Mouse (Mus musculus) lung, postnatal 0 days (tissue): ENCODE measurements around the gene Prkg1. TPM values are rescaled to one million over a fixed set of nuclear protein-coding genes. Genes with fewer than 3 reads are reported as not detected.

ENCODE experiments used
- ATAC-seq: fragments of 200-750 bp; cut with Nextera tagmentation; 2 replicates; pipeline ENCODE4 v1.8.0; 2017; ENCODE audit warnings: moderate library complexity
- DNase-seq: peaks from one replicate; pipeline ENCODE4 v3.0.0-alpha.2; 2016; ENCODE audit warnings: low spot score
- H3K27ac ChIP-seq: fragments of 300-500 bp; sonication (generic); 2 replicates; pipeline ENCODE4 v1.5.1; 2014; ENCODE audit warnings: antibody characterized with exemption, mild to moderate bottlenecking, low read length, mixed read lengths
- H3K27me3 ChIP-seq: fragments of 300-500 bp; sonication (generic); replicated peaks from 2 replicates; pipeline ENCODE4 v1.6.1; 2014; ENCODE audit warnings: low read length, mixed read lengths; ENCODE audit not compliant: insufficient read depth
- H3K36me3 ChIP-seq: fragments of 300-500 bp; sonication (generic); 2 replicates; pipeline ENCODE4 v1.6.1; 2014; ENCODE audit warnings: low read length, mixed read lengths; ENCODE audit not compliant: insufficient read depth
- H3K4me1 ChIP-seq: fragments of 300-500 bp; sonication (generic); 2 replicates; pipeline ENCODE4 v1.6.1; 2014; ENCODE audit warnings: antibody characterized with exemption, low read depth, low read length, mixed read lengths; ENCODE audit not compliant: insufficient read depth
- H3K4me2 ChIP-seq: fragments of 300-500 bp; sonication (generic); replicated peaks from 2 replicates; pipeline ENCODE4 v1.6.1; 2014; ENCODE audit warnings: low read depth, mild to moderate bottlenecking, low read length, moderate library complexity, mixed read lengths
- H3K4me3 ChIP-seq: fragments of 300-500 bp; sonication (generic); 2 replicates; pipeline ENCODE4 v1.5.1; 2014; ENCODE audit warnings: low read depth, low read length
- H3K9ac ChIP-seq: fragments of 300-500 bp; sonication (generic); replicated peaks from 2 replicates; pipeline ENCODE4 v1.6.1; 2014; ENCODE audit warnings: low read depth, mild to moderate bottlenecking
- H3K9me3 ChIP-seq: fragments of 300-500 bp; sonication (generic); 2 replicates; pipeline ENCODE4 v1.6.1; 2016; ENCODE audit warnings: low read length, mixed read lengths
- CTCF ChIP-seq: IDR thresholded peaks from 2 replicates; pipeline ENCODE4 v1.5.1; 2016; ENCODE audit warnings: antibody characterized with exemption, mild to moderate bottlenecking
- EP300 ChIP-seq: IDR thresholded peaks from 2 replicates; pipeline ENCODE4 v1.6.1; 2016; ENCODE audit warnings: antibody characterized with exemption, mild to moderate bottlenecking, control low read depth
- WGBS: fragments of 180-500 bp; shearing (Covaris S2); extraction: QIAGEN DNeasy Blood & Tissue Kit; methylation state at CpG from one replicate; pipeline ENCODE4 v1.1.7; 2014; 5-methylcytosine and 5-hydroxymethylcytosine counted together
- polyA plus RNA-seq: library from polyadenylated mRNA; unstranded; fragments of >200 nt; fragmentation: Nextera tagmentation; extraction: Ambion mirVana; gene quantifications from 2 replicates; pipeline ENCODE4 v1.2.1, GENCODE M21; 2015

Prkg1 gene
- polyA plus RNA-seq, 1 experiment from 2014 or later: 4.8 TPM

- no peaks in the 10 kb centered on the region for H3K36me3 ChIP-seq
- no peaks in the 10 kb centered on the region for H3K9me3 ChIP-seq
- no peak overlapping the region for H3K4me2 ChIP-seq
- DNase-seq: no peak
- no peaks in the 10 kb centered on the region for H3K4me1 ChIP-seq
- H3K9ac ChIP-seq: no peak overlapping the region
- no peaks in the 10 kb centered on the region for H3K27me3 ChIP-seq
- 83% methylated on average over 3 of the region's 3 CpGs for whole genome bisulfite sequencing
- no peak for TF ChIP-seq CTCF
- TF ChIP-seq EP300: no peak
- H3K27ac ChIP-seq: no peak overlapping the region
- no peak for ATAC-seq
- H3K4me3 ChIP-seq: no peak overlapping the region
Observed at GRCm38 (mm10) chr19:31781521-31782018, 16.7 kb upstream of the Prkg1 start.

GRCm38 (mm10) chr19:31781077-31781476, 16.2 kb upstream of the Prkg1 start:
- Histone ChIP-seq H3K4me1 (no peaks in the 10 kb centered on the region), H3K4me2 (no peak overlapping the region), H3K27ac (no peak overlapping the region), H3K36me3 (no peaks in the 10 kb centered on the region), H3K9ac (no peak overlapping the region), H3K9me3 (no peaks in the 10 kb centered on the region), H3K27me3 (no peaks in the 10 kb centered on the region), H3K4me3 (no peak overlapping the region)
- DNase-seq (no peak), ATAC-seq (no peak)
- TF ChIP-seq EP300 (no peak), CTCF (no peak)
- 45% methylated on average over 2 of the region's 2 CpGs for WGBS

- DNase-seq (no peak), ATAC-seq (no peak)
- 79% methylated on average over 1 of the region's 1 CpGs for WGBS
- Histone ChIP-seq H3K27ac (no peak overlapping the region), H3K4me1 (no peaks in the 10 kb centered on the region), H3K9ac (no peak overlapping the region), H3K4me2 (no peak overlapping the region), H3K36me3 (no peaks in the 10 kb centered on the region), H3K27me3 (no peaks in the 10 kb centered on the region), H3K4me3 (no peak overlapping the region), H3K9me3 (no peaks in the 10 kb centered on the region)
- TF ChIP-seq CTCF (no peak), EP300 (no peak)
Observed at GRCm38 (mm10) chr19:31780222-31780621, 15.4 kb upstream of the Prkg1 start.

GRCm38 (mm10) chr19:31779021-31779420, 14.2 kb upstream of the Prkg1 start:
- DNase-seq: no peak
- 56% methylated on average over 4 of the region's 4 CpGs for WGBS
- no peak overlapping the region for H3K27ac ChIP-seq
- no peaks in the 10 kb centered on the region for H3K9me3 ChIP-seq
- H3K27me3 ChIP-seq: no peaks in the 10 kb centered on the region
- no peak overlapping the region for H3K4me2 ChIP-seq
- no peaks in the 10 kb centered on the region for H3K4me1 ChIP-seq
- TF ChIP-seq CTCF (no peak), EP300 (no peak)
- ATAC-seq: no peak
- no peak overlapping the region for H3K9ac ChIP-seq
- H3K4me3 ChIP-seq: no peak overlapping the region
- no peaks in the 10 kb centered on the region for H3K36me3 ChIP-seq

- Histone ChIP-seq H3K9ac (no peak overlapping the region), H3K9me3 (no peaks in the 10 kb centered on the region), H3K4me2 (no peak overlapping the region), H3K36me3 (no peaks in the 10 kb centered on the region), H3K27me3 (no peaks in the 10 kb centered on the region), H3K27ac (no peak overlapping the region), H3K4me1 (no peaks in the 10 kb centered on the region), H3K4me3 (no peak overlapping the region)
- DNase-seq (peak; percentile 70), ATAC-seq (no peak)
- 5% methylated on average over 3 of the region's 3 CpGs for WGBS
- no peak for TF ChIP-seq EP300
- peak; percentile 56 for TF ChIP-seq CTCF
Observed at GRCm38 (mm10) chr19:31767004-31767403, 2.2 kb upstream of the Prkg1 start.

GRCm38 (mm10) chr19:31765451-31765850, 618 bp upstream of the Prkg1 start:
- H3K9ac ChIP-seq: no peak overlapping the region
- no peak for DNase-seq
- 35% methylated on average over 4 of the region's 4 CpGs for WGBS
- H3K9me3 ChIP-seq: no peaks in the 10 kb centered on the region
- H3K36me3 ChIP-seq: no peaks in the 10 kb centered on the region
- H3K4me1 ChIP-seq: no peaks in the 10 kb centered on the region
- TF ChIP-seq EP300: no peak
- no peak for TF ChIP-seq CTCF
- H3K27ac ChIP-seq: no peak overlapping the region
- H3K4me2 ChIP-seq: peak overlapping the region; percentile 81
- ATAC-seq: no peak
- no peaks in the 10 kb centered on the region for H3K27me3 ChIP-seq
- peak overlapping the region; percentile 73; the same call in 1 of the 2 replicates for H3K4me3 ChIP-seq
